Mouse (Mus musculus) hindbrain, embryonic 12.5 days (tissue): ENCODE results near the gene Abhd4. TPM values are rescaled to one million over a fixed set of nuclear protein-coding genes. Genes with fewer than 3 reads are reported as not detected.
"Not testable (repeated sequence)": the region's sequence is repeated elsewhere in the genome, so short reads cannot be mapped to it uniquely, and the experiment has no call there.

Experiments used
- ATAC-seq: fragments of 200-750 bp; cut with Nextera tagmentation; 2 replicates; pipeline ENCODE4 v1.8.0; 2017; ENCODE audit warnings: moderate TSS enrichment; ENCODE audit not compliant: low FRiP score
- H3K27ac ChIP-seq: fragments of 300-500 bp; sonication (generic); 2 replicates; pipeline ENCODE4 v1.5.1; 2016; ENCODE audit warnings: mild to moderate bottlenecking
- H3K27me3 ChIP-seq: fragments of 300-500 bp; sonication (generic); 2 replicates; pipeline ENCODE4 v1.6.1; 2016; ENCODE audit warnings: mild to moderate bottlenecking
- H3K36me3 ChIP-seq: fragments of 300-500 bp; sonication (generic); 2 replicates; pipeline ENCODE4 v1.6.1; 2016; ENCODE audit warnings: mild to moderate bottlenecking
- H3K4me1 ChIP-seq: fragments of 300-500 bp; sonication (generic); 2 replicates; pipeline ENCODE4 v1.6.1; 2016
- H3K4me2 ChIP-seq: fragments of 300-500 bp; sonication (generic); replicated peaks from 2 replicates; pipeline ENCODE4 v1.6.1; 2016; ENCODE audit warnings: mild to moderate bottlenecking
- H3K4me3 ChIP-seq: fragments of 300-500 bp; sonication (generic); 2 replicates; pipeline ENCODE4 v1.5.1; 2016; ENCODE audit warnings: mild to moderate bottlenecking
- H3K9ac ChIP-seq: fragments of 300-500 bp; sonication (generic); 2 replicates; pipeline ENCODE4 v1.6.1; 2016; ENCODE audit warnings: mild to moderate bottlenecking, moderate library complexity
- H3K9me3 ChIP-seq: fragments of 300-500 bp; sonication (generic); replicated peaks from 2 replicates; pipeline ENCODE4 v1.6.1; 2016; ENCODE audit warnings: mild to moderate bottlenecking
- WGBS: fragments of 180-500 bp; shearing (Covaris S2); methylation state at CpG from one replicate; pipeline ENCODE4 v1.1.7; 2016; 5-methylcytosine and 5-hydroxymethylcytosine counted together
- polyA plus RNA-seq: library from polyadenylated mRNA; unstranded; fragments of >200 nt; fragmentation: Nextera tagmentation; extraction: Ambion mirVana; gene quantifications from 2 replicates; pipeline ENCODE4 v1.2.1, GENCODE M21; 2016

Gene Abhd4
- polyA plus RNA-seq, 1 experiment from 2014 or later: 47.7 TPM

DNA sequence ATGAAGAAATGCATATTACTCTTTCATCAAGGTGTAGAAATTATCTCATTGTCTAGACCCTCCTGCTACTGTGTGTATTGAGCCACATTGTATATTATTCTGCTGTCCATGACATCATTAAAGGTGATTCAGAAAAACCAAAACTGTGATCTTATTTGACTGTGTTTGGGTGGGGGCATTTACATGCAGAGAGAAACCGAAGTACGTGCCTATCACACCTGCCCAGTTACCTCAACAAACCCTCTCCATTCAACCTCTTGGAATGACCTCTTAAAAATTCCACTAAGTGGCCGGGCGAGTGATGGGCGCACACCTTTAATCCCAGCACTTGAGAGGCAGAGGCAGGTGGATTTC lies 29.9 kb upstream of the Abhd4 start:
- 90% methylated on average over 5 of the region's 5 CpGs for WGBS
- Histone ChIP-seq H3K27ac (no peak overlapping the region), H3K4me2 (no peak overlapping the region), H3K27me3 (no peaks in the 10 kb centered on the region; the same call in 1 of the 2 replicates), H3K4me3 (no peak overlapping the region), H3K9me3 (no peaks in the 10 kb centered on the region), H3K4me1 (peaks cover 15% of the 10 kb centered on the region), H3K9ac (no peak overlapping the region), H3K36me3 (no peaks in the 10 kb centered on the region)
- ATAC-seq: no peak

GRCm38 (mm10) chr14:54224484-54225467 lies 29.2 kb upstream of the Abhd4 start:
- no peak overlapping the region for H3K9ac ChIP-seq
- ATAC-seq: no peak
- H3K4me2 ChIP-seq: no peak overlapping the region
- H3K27ac ChIP-seq: no peak overlapping the region
- no peak overlapping the region for H3K4me3 ChIP-seq
- no peaks in the 10 kb centered on the region for H3K36me3 ChIP-seq
- H3K9me3 ChIP-seq: no peaks in the 10 kb centered on the region
- 47% methylated on average over 16 of the region's 16 CpGs for WGBS
- H3K27me3 ChIP-seq: no peaks in the 10 kb centered on the region; the same call in 1 of the 2 replicates
- peaks cover 18% of the 10 kb centered on the region for H3K4me1 ChIP-seq

DNA sequence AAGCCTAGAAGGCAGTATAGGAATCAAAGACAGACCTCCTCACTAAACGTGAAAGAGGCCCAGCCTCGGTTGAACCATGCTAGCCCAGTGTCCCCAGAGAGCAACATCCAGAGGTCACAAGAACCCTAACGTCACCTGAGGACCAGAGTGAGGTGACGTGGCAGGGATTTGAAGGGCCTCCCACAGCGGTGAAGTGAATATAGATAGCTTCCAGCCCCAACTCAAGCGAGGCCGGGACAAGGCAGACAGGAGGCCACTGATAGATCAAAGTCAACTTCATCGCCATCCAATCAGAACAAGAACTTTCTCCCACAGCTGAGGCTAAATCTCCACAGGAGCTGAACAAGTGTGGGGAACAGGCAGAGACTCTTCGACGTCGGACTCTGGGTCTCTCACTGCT lies 28.3 kb upstream of the Abhd4 start:
- no peak for ATAC-seq
- H3K36me3 ChIP-seq: no peaks in the 10 kb centered on the region
- no peak overlapping the region for H3K9ac ChIP-seq
- no peak overlapping the region for H3K4me3 ChIP-seq
- H3K27me3 ChIP-seq: no peaks in the 10 kb centered on the region; the same call in 1 of the 2 replicates
- H3K27ac ChIP-seq: no peak overlapping the region
- 81% methylated on average over 11 of the region's 11 CpGs for WGBS
- peaks cover 18% of the 10 kb centered on the region for H3K4me1 ChIP-seq
- H3K4me2 ChIP-seq: no peak overlapping the region
- H3K9me3 ChIP-seq: no peaks in the 10 kb centered on the region

DNA sequence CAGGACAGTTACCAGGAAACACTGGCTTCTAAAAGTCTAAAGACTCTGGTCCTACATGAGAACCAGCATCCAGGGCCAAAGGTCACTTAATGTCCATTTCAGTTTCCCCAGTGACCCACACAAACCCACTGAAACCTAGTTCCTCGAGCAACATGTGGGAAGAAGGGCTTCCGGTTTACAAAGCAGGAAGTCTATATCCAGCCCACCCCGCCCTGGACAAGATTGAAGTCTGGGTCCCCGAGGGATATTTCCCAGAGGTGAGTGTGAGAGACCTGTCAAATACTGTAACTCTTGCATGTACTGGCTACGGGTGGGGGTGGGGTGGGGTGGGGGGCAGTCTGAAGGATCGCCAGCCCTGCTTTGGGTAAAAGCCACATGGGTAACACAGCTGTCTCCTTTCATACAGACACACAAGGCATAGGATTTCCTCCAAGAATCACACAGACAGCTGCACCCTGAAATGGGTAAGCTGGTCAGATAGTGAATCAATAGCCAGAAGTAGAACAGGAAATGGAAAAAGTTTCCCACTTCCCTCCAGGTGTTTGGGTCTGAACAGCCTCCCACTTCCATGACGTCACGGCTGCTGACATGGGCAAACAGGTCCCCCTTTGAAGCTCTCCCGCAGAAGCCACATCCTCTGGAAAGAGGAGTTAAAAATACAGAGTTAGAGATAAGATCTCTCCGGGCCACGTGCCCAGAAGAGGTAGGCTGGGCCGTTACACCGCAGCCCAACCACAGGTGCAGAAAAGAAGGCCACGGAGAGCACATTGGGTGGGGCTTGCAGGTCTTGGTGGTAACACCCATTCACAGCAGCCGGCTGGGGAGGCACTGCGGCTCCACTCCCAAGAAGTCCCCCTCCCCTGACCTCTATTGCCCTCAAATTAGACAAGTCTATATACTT lies 26.8 kb upstream of the Abhd4 start:
- H3K9ac ChIP-seq: no peak overlapping the region
- no peaks in the 10 kb centered on the region for H3K9me3 ChIP-seq
- H3K27me3 ChIP-seq: no peaks in the 10 kb centered on the region; the same call in 1 of the 2 replicates
- H3K4me3 ChIP-seq: no peak overlapping the region
- no peaks in the 10 kb centered on the region for H3K36me3 ChIP-seq
- H3K4me2 ChIP-seq: no peak overlapping the region; the same call in 1 of the 2 replicates
- no peak for ATAC-seq
- H3K4me1 ChIP-seq: peaks cover 24% of the 10 kb centered on the region
- WGBS: 54% methylated on average over 16 of the region's 16 CpGs
- H3K27ac ChIP-seq: no peak overlapping the region

DNA sequence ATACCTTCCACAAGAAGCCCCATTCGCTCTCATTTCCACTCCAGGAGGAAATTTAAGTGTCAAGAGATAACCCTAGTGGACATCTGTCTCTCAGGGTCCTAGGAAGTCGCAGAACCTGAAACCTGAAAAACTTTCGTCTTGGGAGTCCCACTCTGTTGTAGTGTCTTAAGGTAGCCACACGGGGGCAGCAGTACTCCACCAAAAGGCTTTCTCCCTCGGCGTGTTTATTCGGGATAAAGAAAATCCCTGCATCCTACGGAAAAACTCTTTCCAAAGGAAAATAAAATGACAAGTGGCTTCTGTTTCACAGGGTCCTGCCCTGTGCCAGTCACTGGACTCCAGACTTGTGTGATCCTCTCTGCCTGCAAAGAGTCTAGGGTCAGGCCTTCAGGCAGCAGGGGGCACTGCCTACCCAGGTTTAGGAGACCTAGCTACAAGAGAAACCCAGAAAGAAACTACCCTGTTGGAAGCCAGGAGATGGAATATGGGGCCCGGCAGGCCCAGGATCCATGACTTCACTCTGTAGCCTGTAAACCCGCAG lies 26.0 kb upstream of the Abhd4 start:
- Histone ChIP-seq H3K9me3 (no peaks in the 10 kb centered on the region), H3K9ac (peak overlapping the region; percentile 41; the same call in 1 of the 2 replicates), H3K4me3 (peak overlapping the region; percentile 30), H3K4me2 (peak overlapping the region; percentile 51), H3K27ac (peak overlapping the region; percentile 53), H3K36me3 (no peaks in the 10 kb centered on the region), H3K27me3 (no peaks in the 10 kb centered on the region; the same call in 1 of the 2 replicates), H3K4me1 (peaks cover 30% of the 10 kb centered on the region)
- 2% methylated on average over 10 of the region's 10 CpGs for whole genome bisulfite sequencing
- ATAC-seq: peak; percentile 58

GRCm38 (mm10) chr14:54228501-54228900 lies 25.5 kb upstream of the Abhd4 start:
- Histone ChIP-seq H3K27me3 (no peaks in the 10 kb centered on the region; the same call in 1 of the 2 replicates), H3K36me3 (no peaks in the 10 kb centered on the region), H3K4me1 (peaks cover 35% of the 10 kb centered on the region), H3K4me2 (peak overlapping the region; percentile 51), H3K9me3 (no peaks in the 10 kb centered on the region), H3K4me3 (peak overlapping the region; percentile 30), H3K27ac (peak overlapping the region; percentile 53), H3K9ac (peak overlapping the region; percentile 44; the same call in 1 of the 2 replicates)
- peak; percentile 36 for ATAC-seq
- WGBS: 8% methylated on average over 7 of the region's 7 CpGs

DNA sequence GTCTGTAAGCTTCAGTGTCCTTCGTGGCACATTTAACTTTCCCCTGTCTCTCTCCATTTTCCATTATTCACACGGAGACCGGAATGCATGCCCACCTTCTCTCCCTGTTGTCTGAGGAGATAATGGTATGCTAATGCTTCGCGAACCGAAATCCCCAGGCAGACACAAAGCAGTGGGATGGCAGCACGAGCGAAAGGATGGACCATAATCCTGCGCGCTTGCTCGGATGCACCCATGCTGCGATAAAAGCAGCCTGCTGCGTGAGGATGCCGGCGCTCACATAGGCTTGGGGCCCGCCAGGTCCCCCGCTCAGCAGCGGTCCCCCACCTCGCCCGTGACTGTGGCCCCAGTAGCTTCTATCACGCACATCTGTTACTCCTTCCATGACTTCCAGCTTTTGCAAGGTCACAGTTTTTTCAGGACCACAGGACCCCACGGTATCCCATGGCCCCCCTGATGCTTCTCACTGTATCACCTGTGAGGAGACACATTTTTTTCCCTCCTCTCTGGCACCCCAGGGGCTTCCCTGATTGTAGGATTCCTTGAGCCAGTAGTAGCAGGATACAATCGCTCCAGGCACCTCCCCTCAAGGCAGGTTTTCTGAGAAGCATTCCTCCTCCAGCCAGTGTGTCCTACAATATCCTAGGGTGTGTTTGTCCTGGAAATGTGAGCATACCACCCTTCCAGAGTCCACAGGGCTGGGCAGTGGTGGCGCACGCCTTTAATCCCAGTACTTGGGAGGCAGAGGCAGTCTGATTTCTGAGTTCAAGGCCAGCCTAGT lies 24.9 kb upstream of the Abhd4 start:
- 5% methylated on average over 25 of the region's 25 CpGs for WGBS
- no peaks in the 10 kb centered on the region for H3K36me3 ChIP-seq
- peak overlapping the region; percentile 51 for H3K4me2 ChIP-seq
- peak overlapping the region; percentile 44 for H3K9ac ChIP-seq
- H3K27me3 ChIP-seq: no peaks in the 10 kb centered on the region; the same call in 1 of the 2 replicates
- H3K9me3 ChIP-seq: no peaks in the 10 kb centered on the region
- H3K4me3 ChIP-seq: peak overlapping the region; percentile 30
- peak; percentile 36 for ATAC-seq
- H3K27ac ChIP-seq: peak overlapping the region; percentile 53
- peaks cover 39% of the 10 kb centered on the region for H3K4me1 ChIP-seq

- WGBS: 84% methylated on average over 4 of the region's 4 CpGs
- H3K9me3 ChIP-seq: not testable (repeated sequence)
- peaks cover 43% of the 10 kb centered on the region for H3K4me1 ChIP-seq
Measured at GRCm38 (mm10) chr14:54229849-54230248, 24.1 kb upstream of the Abhd4 start.

DNA sequence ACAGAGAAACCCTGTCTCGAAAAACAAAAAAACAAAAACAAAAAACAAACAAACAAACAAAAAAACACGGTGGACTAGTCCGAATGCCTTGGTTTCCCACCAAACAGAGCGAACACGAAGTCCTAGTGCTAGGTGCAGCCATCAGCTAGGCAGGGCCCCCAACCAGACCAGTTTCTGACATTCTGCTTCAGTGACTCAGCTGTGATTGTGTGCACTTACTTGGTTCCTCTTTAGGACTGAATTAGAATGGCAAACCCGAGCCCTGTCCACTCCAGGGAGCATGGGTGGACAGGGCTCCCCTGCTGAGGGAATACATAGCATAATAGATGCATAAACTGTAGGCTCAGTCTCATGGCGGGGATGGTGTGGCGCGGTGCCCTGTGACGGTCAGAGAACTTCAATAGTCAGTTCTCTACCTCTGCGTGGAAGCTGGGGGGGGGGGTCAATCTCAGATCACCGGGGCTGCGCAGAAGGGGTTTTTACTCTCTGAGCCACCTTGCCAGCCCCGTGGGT lies 23.3 kb upstream of the Abhd4 start:
- peaks cover 46% of the 10 kb centered on the region for H3K4me1 ChIP-seq
- no peak overlapping the region for H3K9ac ChIP-seq
- H3K27ac ChIP-seq: no peak overlapping the region
- 84% methylated on average over 14 of the region's 14 CpGs for WGBS
- H3K9me3 ChIP-seq: no peaks in the 10 kb centered on the region
- H3K27me3 ChIP-seq: no peaks in the 10 kb centered on the region
- H3K4me2 ChIP-seq: no peak overlapping the region
- H3K36me3 ChIP-seq: peaks cover 5% of the 10 kb centered on the region
- ATAC-seq: no peak
- H3K4me3 ChIP-seq: no peak overlapping the region

More at GRCm38 (mm10) chr14:54229849-54230248, 24.1 kb upstream of the Abhd4 start:
- not testable (repeated sequence) for H3K4me3 ChIP-seq, ATAC-seq, H3K27ac ChIP-seq, H3K4me2 ChIP-seq, H3K27me3 ChIP-seq, H3K36me3 ChIP-seq, H3K9ac ChIP-seq

DNA sequence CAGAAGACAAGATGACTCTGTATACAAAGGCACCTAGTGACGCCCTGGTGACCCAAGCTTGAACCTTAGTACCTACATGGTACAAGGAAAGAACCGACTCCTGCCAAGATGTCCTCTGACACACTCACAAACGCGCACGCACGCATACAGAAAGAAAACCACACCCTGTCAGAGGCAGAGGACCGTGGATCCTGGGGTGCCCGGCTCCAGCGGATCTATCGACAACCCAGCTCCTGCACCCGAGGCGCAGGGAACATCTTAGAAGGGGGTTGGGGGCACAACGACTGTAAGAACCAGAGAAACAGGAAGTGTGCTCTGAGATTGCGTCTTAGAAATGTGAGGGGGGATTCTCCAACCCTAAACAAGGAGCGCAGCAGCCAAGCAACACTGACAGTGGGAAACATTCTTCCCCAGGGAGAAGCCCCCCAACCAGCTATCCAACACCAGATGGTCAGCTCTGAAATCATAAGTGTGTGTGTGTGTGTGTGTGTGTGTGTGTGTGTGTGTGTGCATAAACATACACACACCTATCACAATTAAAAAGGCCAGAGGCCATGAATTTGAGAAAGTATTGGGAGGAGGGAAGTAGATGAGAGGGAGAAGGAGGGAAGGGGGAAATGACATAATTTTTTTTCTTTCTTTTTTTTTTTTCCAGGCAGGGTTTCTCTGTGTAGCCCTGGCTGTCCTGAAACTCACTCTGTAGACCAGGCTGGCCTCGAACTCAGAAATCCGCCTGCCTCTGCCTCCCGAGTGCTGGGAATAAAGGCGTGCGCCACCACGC lies 22.6 kb upstream of the Abhd4 start:
- Histone ChIP-seq H3K4me3 (no peak overlapping the region), H3K4me2 (no peak overlapping the region), H3K9ac (no peak overlapping the region), H3K4me1 (peaks cover 46% of the 10 kb centered on the region), H3K9me3 (no peaks in the 10 kb centered on the region), H3K36me3 (peaks cover 5% of the 10 kb centered on the region), H3K27me3 (no peaks in the 10 kb centered on the region), H3K27ac (no peak overlapping the region; the same call in 1 of the 2 replicates)
- 86% methylated on average over 21 of the region's 21 CpGs for WGBS
- no peak for ATAC-seq
